Mouse (Mus musculus) stomach, postnatal 0 days (tissue): Measurements from ENCODE around the gene Kcnj14.

Source experiments
- CTCF ChIP-seq: IDR thresholded peaks from 2 replicates; pipeline ENCODE4 v1.5.1; 2016; ENCODE audit warnings: antibody characterized with exemption, low read depth, mild to moderate bottlenecking, moderate library complexity
- EP300 ChIP-seq: optimal IDR thresholded peaks from 2 replicates; pipeline ENCODE3; 2016; ENCODE audit warnings: antibody characterized with exemption

DNA sequence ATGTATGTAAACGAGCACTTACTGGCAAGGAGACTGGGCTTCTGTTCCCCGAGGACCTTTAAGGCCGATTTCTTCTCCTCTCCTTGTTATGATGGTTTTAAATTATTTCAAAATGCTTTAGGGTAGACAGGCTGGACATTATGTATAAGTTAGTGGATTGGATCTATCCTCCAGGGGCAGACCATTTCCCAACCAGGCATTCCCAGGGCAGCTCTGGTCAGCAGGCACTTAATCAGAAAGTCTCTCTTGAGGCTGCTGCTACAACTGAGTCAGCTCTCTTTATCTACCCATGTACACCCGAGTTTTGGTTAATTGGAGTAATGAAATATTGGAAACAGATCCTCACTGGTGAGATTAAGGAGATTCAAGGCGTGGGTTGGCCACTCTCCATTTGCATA lies 6.5 kb upstream of the Kcnj14 start:
- TF ChIP-seq CTCF, result no peak
- no peak for TF ChIP-seq EP300
